Mouse (Mus musculus) WW6 (cell line): Measurements from ENCODE around the gene Gm17124.
"Not testable (repeated sequence)": the region's sequence is repeated elsewhere in the genome, so short reads cannot be mapped to it uniquely, and the experiment has no call there.

ENCODE experiments used
- DNase-seq: peaks from one replicate; pipeline ENCODE4 v3.0.0-alpha.2; 2013; ENCODE audit warnings: low read depth, low spot score

The Gm17124 gene

DNA sequence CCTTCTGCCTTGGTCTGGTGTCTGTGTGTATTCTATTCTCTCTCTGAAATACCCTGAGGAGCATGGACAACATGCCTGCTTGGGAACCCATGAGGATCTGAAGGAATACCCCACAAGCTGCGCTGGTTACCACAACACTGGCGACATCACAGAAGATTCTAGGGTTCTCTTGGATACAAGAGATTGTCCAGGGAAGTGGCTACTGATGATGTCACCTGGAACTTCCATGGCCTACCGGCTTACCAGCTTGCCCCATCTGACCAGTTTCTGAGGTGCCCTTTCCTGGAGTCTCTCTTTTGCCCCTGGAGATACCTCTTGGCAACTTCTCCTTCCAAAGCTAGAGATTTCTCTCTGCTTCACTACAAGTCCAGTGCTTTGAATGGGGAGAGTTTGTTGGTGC is at the start of gene Gm17124:
TSS of gene Gm17124 (minus strand) at position 101 of the 400 bp plus-strand sequence.
- DNase-seq = not testable (repeated sequence)

DNA sequence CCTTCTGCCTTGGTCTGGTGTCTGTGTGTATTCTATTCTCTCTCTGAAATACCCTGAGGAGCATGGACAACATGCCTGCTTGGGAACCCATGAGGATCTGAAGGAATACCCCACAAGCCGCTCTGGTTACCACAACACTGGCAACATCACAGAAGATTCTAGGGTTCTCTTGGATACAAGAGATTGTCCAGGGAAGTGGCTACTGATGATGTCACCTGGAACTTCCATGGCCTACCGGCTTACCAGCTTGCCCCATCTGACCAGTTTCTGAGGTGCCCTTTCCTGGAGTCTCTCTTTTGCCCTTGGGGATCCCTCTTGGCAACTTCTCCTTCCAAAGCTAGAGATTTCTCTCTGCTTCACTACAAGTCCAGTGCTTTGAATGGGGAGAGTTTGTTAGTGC is 42.1 kb upstream of the Gm17124 start, which contains the start of gene Gm3633:
TSS of gene Gm3633 (minus strand) at position 101 of the 400 bp plus-strand sequence.
- DNase-seq = not testable (repeated sequence)
